Mouse (Mus musculus): ENCODE data around the gene Olfr323. TPM values are rescaled to one million over a fixed set of nuclear protein-coding genes. Genes with fewer than 3 reads are reported as not detected.

Gene Olfr323
- polyA plus RNA-seq, 1 experiment from 2014 or later, result not detected

GRCm38 (mm10) chr11:58607030-58607429, 23.3 kb downstream of the Olfr323 start:
- no peak overlapping the region for H3K4me3 ChIP-seq (ENCODE audit: low read length)
- no peaks in the 10 kb centered on the region for H3K36me3 ChIP-seq (ENCODE audit: control insufficient read depth, insufficient read depth, low read length)
- H3K4me2 ChIP-seq (ENCODE audit: low read length), result no peak overlapping the region
- no peak overlapping the region for H3K9ac ChIP-seq (ENCODE audit: low read depth, low read length)
- ATAC-seq, result no peak
- no peaks in the 10 kb centered on the region for H3K9me3 ChIP-seq (ENCODE audit: control insufficient read depth, low read length)
- H3K27me3 ChIP-seq (replicated peaks; ENCODE audit: control insufficient read depth, insufficient read depth, low read length), result no peaks in the 10 kb centered on the region
- 75% methylated on average over 6 of the region's 6 CpGs for WGBS
- H3K4me1 ChIP-seq (ENCODE audit: control insufficient read depth, insufficient read depth, low read depth, low read length), result no peaks in the 10 kb centered on the region
- H3K27ac ChIP-seq (ENCODE audit: low read depth, low read length), result no peak overlapping the region

DNA sequence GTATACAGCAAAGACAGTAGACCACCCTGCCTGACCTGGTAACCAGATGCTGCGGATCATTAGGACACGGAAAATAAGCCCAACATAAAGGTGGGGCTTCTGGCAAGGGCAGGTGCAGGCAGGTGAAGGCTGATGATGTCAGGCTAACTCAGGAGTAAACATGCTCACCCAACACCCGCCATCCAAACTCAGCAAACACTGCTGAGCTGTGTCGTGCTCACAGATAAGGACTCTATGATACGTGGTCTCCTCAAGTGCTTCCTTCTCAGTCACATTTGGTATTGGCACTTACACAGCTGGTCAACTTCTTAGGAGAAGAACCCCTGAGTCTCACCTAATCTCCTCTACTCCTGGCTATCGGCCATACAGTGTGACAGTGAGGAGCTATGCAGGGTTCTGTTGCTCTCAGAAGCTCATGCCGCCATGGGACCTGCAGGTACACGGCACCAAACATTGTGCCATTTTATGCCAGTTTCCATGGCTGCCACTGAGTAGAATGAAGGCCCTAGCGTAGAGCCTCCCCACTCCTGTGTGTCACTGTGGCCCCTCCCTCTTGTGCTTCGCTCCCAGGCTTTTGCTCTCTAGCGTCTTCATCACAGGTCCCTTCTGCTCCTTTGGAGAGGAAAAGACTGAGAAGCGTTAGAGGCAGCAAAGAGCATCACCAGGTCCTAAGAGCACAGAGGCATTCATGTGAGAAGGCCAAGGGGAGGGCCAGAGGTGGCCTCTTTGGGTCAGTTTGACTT, 24.0 kb downstream of the Olfr323 start:
- Histone ChIP-seq H3K4me1 (ENCODE audit: control insufficient read depth, insufficient read depth, low read depth, low read length) (no peaks in the 10 kb centered on the region), H3K4me3 (ENCODE audit: low read length) (no peak overlapping the region), H3K4me2 (ENCODE audit: low read length) (no peak overlapping the region), H3K27me3 (replicated peaks; ENCODE audit: control insufficient read depth, insufficient read depth, low read length) (no peaks in the 10 kb centered on the region), H3K9ac (ENCODE audit: low read depth, low read length) (no peak overlapping the region), H3K9me3 (ENCODE audit: control insufficient read depth, low read length) (no peaks in the 10 kb centered on the region), H3K36me3 (ENCODE audit: control insufficient read depth, insufficient read depth, low read length) (no peaks in the 10 kb centered on the region), H3K27ac (ENCODE audit: low read depth, low read length) (no peak overlapping the region)
- ATAC-seq, result no peak
- WGBS, result 88% methylated on average over 12 of the region's 12 CpGs

GRCm38 (mm10) chr11:58605228-58605627, 25.1 kb downstream of the Olfr323 start:
- 95% methylated on average over 3 of the region's 3 CpGs for WGBS

DNA sequence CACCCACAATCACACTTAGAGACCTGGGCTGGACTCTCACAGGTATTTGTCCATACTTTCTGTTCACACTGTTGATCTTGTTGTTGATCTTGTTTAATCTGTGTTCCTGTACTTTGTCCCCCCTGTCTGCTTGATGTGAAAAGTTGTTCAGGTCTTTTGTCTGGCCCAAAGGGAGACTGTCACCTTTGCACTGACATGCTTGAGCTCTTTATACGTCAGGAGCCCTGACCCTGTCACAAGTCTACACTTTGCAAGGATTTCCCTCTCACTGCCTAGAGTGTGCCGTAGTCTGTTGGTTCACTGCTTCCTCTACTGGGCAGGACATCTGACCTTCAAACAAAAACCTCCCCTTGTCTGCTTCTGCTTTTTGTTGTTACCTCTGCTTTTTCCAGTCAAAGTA, 25.6 kb downstream of the Olfr323 start:
- no peak overlapping the region for H3K9ac ChIP-seq (ENCODE audit: low read depth, low read length)
- no peak overlapping the region for H3K4me3 ChIP-seq (ENCODE audit: low read length)
- no peak overlapping the region for H3K4me2 ChIP-seq (ENCODE audit: low read length)
- no peaks in the 10 kb centered on the region for H3K4me1 ChIP-seq (ENCODE audit: control insufficient read depth, insufficient read depth, low read depth, low read length)
- H3K36me3 ChIP-seq (ENCODE audit: control insufficient read depth, insufficient read depth, low read length), result no peaks in the 10 kb centered on the region
- no peaks in the 10 kb centered on the region for H3K9me3 ChIP-seq (ENCODE audit: control insufficient read depth, low read length)
- H3K27ac ChIP-seq (ENCODE audit: low read depth, low read length), result no peak overlapping the region
- 59% methylated on average over 2 of the region's 2 CpGs for WGBS
- H3K27me3 ChIP-seq (replicated peaks; ENCODE audit: control insufficient read depth, insufficient read depth, low read length), result no peaks in the 10 kb centered on the region
- no peak for ATAC-seq

More at GRCm38 (mm10) chr11:58605228-58605627, 25.1 kb downstream of the Olfr323 start:
- H3K27ac ChIP-seq (ENCODE audit: low read depth, low read length), result no peak overlapping the region
- no peak for ATAC-seq
- no peaks in the 10 kb centered on the region for H3K36me3 ChIP-seq (ENCODE audit: control insufficient read depth, insufficient read depth, low read length)
- H3K27me3 ChIP-seq (replicated peaks; ENCODE audit: control insufficient read depth, insufficient read depth, low read length), result no peaks in the 10 kb centered on the region
- no peaks in the 10 kb centered on the region for H3K4me1 ChIP-seq (ENCODE audit: control insufficient read depth, insufficient read depth, low read depth, low read length)
- H3K4me3 ChIP-seq (ENCODE audit: low read length), result no peak overlapping the region
- H3K9me3 ChIP-seq (ENCODE audit: control insufficient read depth, low read length), result no peaks in the 10 kb centered on the region
- no peak overlapping the region for H3K9ac ChIP-seq (ENCODE audit: low read depth, low read length)
- H3K4me2 ChIP-seq (ENCODE audit: low read length), result no peak overlapping the region

GRCm38 (mm10) chr11:58602800-58603560, 27.3 kb downstream of the Olfr323 start:
- no peaks in the 10 kb centered on the region for H3K27me3 ChIP-seq (replicated peaks; ENCODE audit: control insufficient read depth, insufficient read depth, low read length)
- no peaks in the 10 kb centered on the region for H3K4me1 ChIP-seq (ENCODE audit: control insufficient read depth, insufficient read depth, low read depth, low read length)
- no peak for ATAC-seq
- WGBS, result 82% methylated on average over 6 of the region's 6 CpGs
- no peak overlapping the region for H3K9ac ChIP-seq (ENCODE audit: low read depth, low read length)
- no peak overlapping the region for H3K4me2 ChIP-seq (ENCODE audit: low read length)
- no peak overlapping the region for H3K4me3 ChIP-seq (ENCODE audit: low read length)
- H3K36me3 ChIP-seq (ENCODE audit: control insufficient read depth, insufficient read depth, low read length), result no peaks in the 10 kb centered on the region
- H3K9me3 ChIP-seq (ENCODE audit: control insufficient read depth, low read length), result no peaks in the 10 kb centered on the region
- no peak overlapping the region for H3K27ac ChIP-seq (ENCODE audit: low read depth, low read length)

- no peaks in the 10 kb centered on the region for H3K4me1 ChIP-seq (ENCODE audit: control insufficient read depth, insufficient read depth, low read depth, low read length)
- H3K9me3 ChIP-seq (ENCODE audit: control insufficient read depth, low read length), result no peaks in the 10 kb centered on the region
- H3K36me3 ChIP-seq (ENCODE audit: control insufficient read depth, insufficient read depth, low read length), result no peaks in the 10 kb centered on the region
- no peak overlapping the region for H3K4me3 ChIP-seq (ENCODE audit: low read length)
- H3K4me2 ChIP-seq (ENCODE audit: low read length), result no peak overlapping the region
- no peaks in the 10 kb centered on the region for H3K27me3 ChIP-seq (replicated peaks; ENCODE audit: control insufficient read depth, insufficient read depth, low read length)
- no peak overlapping the region for H3K9ac ChIP-seq (ENCODE audit: low read depth, low read length)
- ATAC-seq, result no peak
- no peak overlapping the region for H3K27ac ChIP-seq (ENCODE audit: low read depth, low read length)
These were observed 28.2 kb downstream of the Olfr323 start for GRCm38 (mm10) chr11:58602062-58602461.

DNA sequence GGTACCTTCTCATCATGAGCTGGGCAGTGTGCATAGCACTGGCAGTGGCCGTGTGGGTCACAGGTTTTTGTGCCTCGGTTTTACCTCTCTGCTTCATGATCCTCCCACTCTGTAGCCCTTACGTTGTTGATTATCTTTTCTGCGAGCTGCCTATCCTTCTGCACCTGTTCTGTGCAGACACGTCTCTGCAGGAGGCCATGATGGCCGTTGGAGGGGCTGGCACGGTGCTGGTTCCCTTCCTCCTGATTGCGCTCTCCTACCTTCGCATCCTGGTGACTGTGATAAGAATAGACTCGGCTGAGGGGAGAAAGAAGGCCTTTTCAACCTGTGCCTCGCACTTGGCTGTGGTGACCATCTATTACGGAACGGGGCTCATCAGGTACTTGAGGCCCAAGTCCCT, 32.5 kb downstream of the Olfr323 start:
- Histone ChIP-seq H3K4me1 (ENCODE audit: control insufficient read depth, insufficient read depth, low read depth, low read length) (no peaks in the 10 kb centered on the region), H3K4me2 (ENCODE audit: low read length) (no peak overlapping the region), H3K9ac (ENCODE audit: low read depth, low read length) (no peak overlapping the region), H3K9me3 (ENCODE audit: control insufficient read depth, low read length) (no peaks in the 10 kb centered on the region), H3K27ac (ENCODE audit: low read depth, low read length) (no peak overlapping the region), H3K4me3 (ENCODE audit: low read length) (no peak overlapping the region), H3K36me3 (ENCODE audit: control insufficient read depth, insufficient read depth, low read length) (no peaks in the 10 kb centered on the region), H3K27me3 (replicated peaks; ENCODE audit: control insufficient read depth, insufficient read depth, low read length) (no peaks in the 10 kb centered on the region)
- WGBS, result 90% methylated on average over 13 of the region's 13 CpGs
- ATAC-seq, result no peak

- Histone ChIP-seq H3K36me3 (ENCODE audit: control insufficient read depth, insufficient read depth, low read length) (no peaks in the 10 kb centered on the region), H3K4me2 (ENCODE audit: low read length) (no peak within 1 kb of the TSS), H3K4me1 (ENCODE audit: control insufficient read depth, insufficient read depth, low read depth, low read length) (no peaks in the 10 kb centered on the region), H3K27me3 (replicated peaks; ENCODE audit: control insufficient read depth, insufficient read depth, low read length) (no peaks in the 10 kb centered on the region), H3K9me3 (ENCODE audit: control insufficient read depth, low read length) (no peaks in the 10 kb centered on the region), H3K9ac (ENCODE audit: low read depth, low read length) (no peak within 1 kb of the TSS), H3K4me3 (ENCODE audit: low read length) (no peak within 1 kb of the TSS), H3K27ac (ENCODE audit: low read depth, low read length) (no peak within 1 kb of the TSS)
- 89% methylated on average over 6 of the region's 6 CpGs for WGBS
- no peak for ATAC-seq
These were observed 35.5 kb downstream of the Olfr323 start, which contains the start of gene Olfr324 for GRCm38 (mm10) chr11:58594814-58595213. Olfr324 (plus strand) TSS chr11:58595114.

GRCm38 (mm10) chr11:58588620-58589250, 41.6 kb downstream of the Olfr323 start:
- H3K9ac ChIP-seq (ENCODE audit: low read depth, low read length), result no peak overlapping the region
- H3K4me1 ChIP-seq (ENCODE audit: control insufficient read depth, insufficient read depth, low read depth, low read length), result no peaks in the 10 kb centered on the region
- H3K27me3 ChIP-seq (replicated peaks; ENCODE audit: control insufficient read depth, insufficient read depth, low read length), result no peaks in the 10 kb centered on the region
- no peak overlapping the region for H3K27ac ChIP-seq (ENCODE audit: low read depth, low read length)
- ATAC-seq, result no peak; the same call in 1 of the 2 replicates
- H3K4me2 ChIP-seq (ENCODE audit: low read length), result no peak overlapping the region
- H3K9me3 ChIP-seq (ENCODE audit: control insufficient read depth, low read length), result no peaks in the 10 kb centered on the region
- H3K4me3 ChIP-seq (ENCODE audit: low read length), result no peak overlapping the region
- 41% methylated on average over 3 of the region's 3 CpGs for WGBS
- H3K36me3 ChIP-seq (ENCODE audit: control insufficient read depth, insufficient read depth, low read length), result no peaks in the 10 kb centered on the region
